Mouse (Mus musculus): Measurements from ENCODE around the gene Tmem79.
A peak's percentile ranks its signal among the peaks of the same experiment; 100 is the strongest.
"Not testable (repeated sequence)": the region's sequence is repeated elsewhere in the genome, so short reads cannot be mapped to it uniquely, and the experiment has no call there.

Gene Tmem79

DNA sequence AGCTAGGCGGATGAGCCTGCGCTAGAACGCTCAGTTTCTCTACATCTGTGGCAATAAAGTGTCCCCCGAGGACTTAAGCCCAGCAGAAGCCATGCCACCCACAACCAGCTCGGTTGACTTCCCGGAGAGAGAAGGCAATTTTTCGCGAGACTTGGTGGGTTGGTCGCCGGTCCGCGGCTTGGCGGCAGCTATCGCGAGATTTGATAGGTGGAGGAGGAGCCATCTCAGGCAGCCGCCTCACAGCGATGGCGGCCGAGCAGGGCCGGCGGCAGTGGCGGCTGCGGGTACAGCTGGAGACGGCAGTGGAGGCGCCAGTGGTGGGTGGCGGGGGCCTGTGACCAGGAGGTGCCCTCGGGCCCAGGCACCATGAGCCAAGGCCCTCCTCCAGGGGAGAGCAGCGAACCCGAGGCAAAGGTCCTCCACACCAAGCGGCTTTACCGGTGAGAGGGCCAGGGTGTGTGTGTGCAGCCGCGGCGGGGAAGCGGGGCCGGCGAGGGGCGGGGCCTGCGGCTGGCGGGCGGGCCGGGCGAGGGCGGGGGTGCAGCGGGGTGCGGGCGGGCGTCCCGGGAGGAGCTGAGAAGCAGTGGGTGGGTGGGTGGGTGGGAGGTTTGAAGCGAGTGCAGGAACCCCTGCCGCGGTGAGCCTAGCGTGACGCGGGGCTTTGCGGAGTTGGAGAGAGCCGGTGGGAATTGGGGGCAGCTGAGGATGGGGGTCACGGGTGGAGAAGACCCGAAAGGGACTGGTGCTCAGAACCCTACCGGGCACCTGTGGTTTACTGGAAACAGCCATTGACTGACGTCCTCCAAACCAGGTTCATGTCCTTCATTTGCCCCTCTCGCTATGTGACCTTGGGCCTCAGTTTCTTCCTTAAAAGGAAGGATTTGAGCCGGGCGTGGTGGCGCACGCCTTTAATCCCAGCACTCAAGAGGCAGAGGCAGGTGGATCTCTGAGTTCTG lies at the start of gene Tmem79, which contains the start of gene Smg5:
Gene Tmem79 (minus strand): TSS at position 91 of the 956 bp plus-strand sequence.
Gene Smg5 (plus strand): TSS at position 203 of the 956 bp plus-strand sequence.
- peak; percentile 98 for DNase-seq (ENCODE audit: low spot score)

DNA sequence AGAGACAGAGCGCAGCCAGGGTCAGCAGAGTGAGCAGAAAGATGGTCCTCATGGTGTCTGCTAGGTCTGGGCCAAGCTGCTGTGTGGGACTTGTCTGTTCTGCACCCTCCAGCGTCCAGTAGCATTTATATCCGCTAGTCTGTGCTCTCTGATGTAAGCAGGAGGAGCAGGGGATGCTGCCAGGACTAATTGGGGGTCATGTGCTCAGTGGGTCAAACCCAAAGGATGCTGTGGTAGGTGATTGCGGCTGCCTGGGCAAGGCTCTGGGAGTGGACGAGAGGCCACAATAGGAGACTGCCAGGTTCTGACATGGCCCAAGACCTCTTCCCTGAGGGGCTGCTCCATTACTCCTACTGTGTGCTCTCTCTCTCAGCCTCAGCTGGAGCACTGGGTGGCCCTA lies 48.4 kb upstream of the Tmem79 start, which contains the start of gene Bglap:
Gene Bglap (minus strand): TSS at position 101 of the 400 bp plus-strand sequence.
- DNase-seq (ENCODE audit: low spot score) = no peak

DNA sequence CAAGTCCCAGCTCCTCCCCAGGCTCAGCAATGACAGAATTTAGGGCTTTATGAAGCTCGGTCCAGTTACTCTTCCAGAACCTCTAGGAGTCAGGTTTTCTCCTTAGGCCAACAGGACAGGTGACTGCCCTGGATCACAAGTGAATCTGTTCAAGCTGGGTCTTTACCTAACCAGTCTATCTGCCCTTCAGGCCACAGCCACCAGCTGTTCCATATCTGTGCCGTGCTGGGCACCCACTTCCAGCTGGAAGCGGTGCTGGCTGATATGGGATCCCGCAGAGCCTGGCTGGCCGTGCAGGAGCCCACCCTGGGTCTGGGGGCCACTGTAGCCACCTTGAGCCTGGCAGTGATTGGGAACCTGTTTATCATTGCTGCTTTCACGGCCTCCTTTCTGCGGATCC lies 46.4 kb upstream of the Tmem79 start:
- DNase-seq (ENCODE audit: low spot score) = not testable (repeated sequence)

DNA sequence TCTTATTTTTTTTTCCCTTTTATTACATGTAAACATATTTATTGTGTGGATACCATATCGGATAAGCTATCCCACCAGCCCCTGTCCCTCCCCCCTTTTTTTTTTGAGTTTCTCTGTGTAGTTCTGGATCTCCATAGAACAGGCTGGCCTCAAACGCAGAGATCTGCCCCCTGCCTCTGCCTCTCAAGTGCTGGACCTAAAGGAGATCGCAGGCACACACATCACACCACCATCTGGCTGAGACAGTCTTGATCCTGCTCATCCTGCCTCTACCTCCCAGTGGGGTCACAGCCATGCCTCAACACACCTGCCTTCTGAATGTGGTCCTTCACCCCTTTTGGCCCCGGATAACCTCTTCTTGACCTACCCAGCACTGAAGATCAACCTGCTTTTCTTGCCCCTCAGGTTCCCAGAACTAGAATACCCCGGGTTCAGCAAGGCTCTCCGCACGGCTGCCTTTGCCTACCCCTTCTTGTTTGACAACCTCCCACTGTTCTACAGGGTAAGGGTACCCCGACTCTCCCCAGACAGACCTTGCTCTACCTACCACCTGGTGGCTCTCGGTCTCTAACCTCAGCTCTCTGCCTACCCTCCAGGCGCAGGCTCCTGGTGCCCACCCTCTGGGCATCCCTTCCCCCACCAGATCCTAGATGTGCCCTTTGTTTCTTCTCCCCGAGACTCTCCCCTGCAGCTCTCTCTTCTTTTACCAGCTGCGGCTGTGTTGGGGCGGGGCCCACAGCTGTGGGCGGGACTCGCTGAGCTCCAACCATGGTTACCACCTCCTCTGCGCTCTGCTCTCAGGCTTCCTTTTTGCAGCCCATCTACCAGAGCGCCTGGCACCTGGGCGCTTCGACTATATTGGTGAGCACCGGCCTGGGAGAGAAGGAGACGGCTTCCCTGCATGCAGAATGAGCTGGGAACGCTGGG lies 45.7 kb upstream of the Tmem79 start:
- not testable (repeated sequence) for DNase-seq (ENCODE audit: low spot score)

DNA sequence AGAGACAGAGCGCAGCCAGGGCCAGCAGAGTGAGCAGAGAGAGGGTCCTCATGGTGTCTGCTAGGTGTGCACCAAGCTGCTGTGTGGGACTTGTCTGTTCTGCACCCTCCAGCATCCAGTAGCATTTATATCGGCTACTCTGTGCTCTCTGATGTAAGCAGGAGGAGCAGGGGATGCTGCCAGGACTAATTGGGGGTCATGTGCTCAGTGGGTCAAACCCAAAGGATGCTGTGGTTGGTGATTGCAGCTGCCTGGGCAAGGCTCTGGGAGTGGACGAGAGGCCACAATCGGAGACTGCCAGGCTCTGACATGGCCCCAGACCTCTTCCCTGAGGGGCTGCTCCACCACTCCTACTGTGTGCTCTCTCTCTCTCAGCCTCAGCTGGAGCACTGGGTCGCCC lies 42.7 kb upstream of the Tmem79 start, which contains the start of gene Bglap2:
Gene Bglap2 (minus strand): TSS at position 101 of the 400 bp plus-strand sequence.
- DNase-seq (ENCODE audit: low spot score) = not testable (repeated sequence)

DNA sequence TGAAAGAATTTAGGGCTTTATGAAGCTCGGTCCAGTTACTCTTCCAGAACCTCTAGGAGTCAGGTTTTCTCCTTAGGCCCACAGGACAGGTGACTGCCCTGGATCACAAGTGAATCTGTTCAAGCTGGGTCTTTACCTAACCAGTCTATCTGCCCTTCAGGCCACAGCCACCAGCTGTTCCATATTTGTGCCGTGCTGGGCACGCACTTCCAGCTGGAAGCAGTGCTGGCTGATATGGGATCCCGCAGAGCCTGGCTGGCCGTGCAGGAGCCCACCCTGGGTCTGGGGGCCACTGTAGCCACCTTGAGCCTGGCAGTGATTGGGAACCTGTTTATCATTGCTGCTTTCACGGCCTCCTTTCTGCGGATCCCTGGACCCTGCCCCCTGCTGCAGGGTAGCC lies 40.7 kb upstream of the Tmem79 start:
- not testable (repeated sequence) for DNase-seq (ENCODE audit: low spot score)

DNA sequence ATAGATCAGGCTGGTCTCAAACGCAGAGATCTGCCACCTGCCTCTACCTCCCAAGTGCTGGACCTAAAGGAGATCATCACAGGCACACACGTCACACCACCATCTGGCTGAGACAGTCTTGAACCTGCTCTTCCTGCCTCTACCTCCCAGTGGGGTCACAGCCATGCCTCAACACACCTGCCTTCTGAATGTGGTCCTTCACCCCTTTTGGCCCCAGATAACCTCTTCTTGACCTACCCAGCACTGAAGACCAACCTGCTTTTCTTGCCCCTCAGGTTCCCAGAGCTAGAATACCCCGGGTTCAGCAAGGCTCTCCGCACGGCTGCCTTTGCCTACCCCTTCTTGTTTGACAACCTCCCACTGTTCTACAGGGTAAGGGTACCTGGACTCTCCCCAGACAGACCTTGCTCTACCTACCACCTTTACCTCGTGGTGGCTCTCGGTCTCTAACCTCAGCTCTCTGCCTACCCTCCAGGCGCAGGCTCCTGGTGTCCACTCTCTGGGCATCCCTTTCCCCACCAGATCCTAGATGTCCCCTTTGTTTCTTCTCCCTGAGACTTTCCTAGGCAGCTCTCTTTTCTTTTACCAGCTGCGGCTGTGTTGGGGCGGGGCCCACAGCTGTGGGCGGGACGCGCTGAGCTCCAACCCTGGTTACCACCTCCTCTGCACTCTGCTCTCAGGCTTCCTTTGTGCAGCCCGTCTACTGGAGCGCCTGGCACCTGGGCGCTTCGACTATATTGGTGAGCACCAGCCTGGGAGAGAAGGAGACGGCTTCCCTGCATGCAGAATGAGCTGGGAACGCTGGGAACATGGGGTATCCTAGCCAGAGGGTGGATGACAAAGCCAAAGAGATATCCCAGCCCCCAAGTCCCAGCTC lies 40.0 kb upstream of the Tmem79 start:
- DNase-seq (ENCODE audit: low spot score) = peak; percentile 28

DNA sequence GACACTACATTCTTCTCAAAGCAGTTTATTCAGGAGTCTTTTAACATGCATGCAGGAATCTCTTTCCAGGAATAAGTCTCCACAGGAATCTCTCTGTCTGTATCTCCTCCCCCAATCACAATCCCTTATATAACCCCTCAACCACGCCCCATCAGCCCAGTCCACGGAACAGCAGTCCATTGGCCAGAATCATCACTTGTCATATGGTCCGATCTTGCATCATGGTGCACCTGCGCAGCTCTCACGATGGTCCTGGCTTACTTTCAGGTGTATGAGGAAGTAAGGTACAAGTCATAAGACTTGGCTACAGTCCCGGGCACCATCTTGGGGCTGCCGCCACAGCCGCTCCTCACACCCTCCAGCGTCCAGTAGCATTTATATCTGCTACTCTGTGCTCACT lies 36.7 kb upstream of the Tmem79 start, which contains the start of gene Bglap3:
Gene Bglap3 (minus strand): TSS at position 101 of the 400 bp plus-strand sequence.
- not testable (repeated sequence) for DNase-seq (ENCODE audit: low spot score)

DNA sequence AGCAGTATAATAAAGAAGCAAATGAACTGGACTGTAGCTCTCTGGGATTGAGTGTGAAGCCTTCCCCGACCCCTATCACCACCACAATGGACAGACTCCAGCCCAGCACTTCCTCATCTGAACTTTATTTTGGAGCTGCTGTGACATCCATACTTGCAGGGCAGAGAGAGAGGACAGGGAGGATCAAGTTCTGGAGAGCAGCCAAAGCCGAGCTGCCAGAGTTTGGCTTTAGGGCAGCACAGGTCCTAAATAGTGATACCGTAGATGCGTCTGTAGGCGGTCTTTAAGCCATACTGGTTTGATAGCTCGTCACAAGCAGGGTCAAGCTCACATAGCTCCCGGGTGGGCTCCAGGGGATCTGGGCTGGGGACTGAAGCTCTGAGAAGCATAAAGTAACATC lies 32.6 kb upstream of the Tmem79 start:
- DNase-seq (ENCODE audit: low spot score) = not testable (repeated sequence)

DNA sequence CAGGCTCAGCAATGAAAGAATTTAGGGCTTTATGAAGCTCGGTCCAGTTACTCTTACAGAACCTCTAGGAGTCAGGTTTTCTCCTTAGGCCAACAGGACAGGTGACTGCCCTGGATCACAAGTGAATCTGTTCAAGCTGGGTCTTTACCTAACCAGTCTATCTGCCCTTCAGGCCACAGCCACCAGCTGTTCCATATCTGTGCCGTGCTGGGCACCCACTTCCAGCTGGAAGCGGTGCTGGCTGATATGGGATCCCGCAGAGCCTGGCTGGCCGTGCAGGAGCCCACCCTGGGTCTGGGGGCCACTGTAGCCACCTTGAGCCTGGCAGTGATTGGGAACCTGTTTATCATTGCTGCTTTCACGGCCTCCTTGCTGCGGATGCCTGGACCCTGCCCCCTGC lies 31.6 kb upstream of the Tmem79 start:
- DNase-seq (ENCODE audit: low spot score) = not testable (repeated sequence)

DNA sequence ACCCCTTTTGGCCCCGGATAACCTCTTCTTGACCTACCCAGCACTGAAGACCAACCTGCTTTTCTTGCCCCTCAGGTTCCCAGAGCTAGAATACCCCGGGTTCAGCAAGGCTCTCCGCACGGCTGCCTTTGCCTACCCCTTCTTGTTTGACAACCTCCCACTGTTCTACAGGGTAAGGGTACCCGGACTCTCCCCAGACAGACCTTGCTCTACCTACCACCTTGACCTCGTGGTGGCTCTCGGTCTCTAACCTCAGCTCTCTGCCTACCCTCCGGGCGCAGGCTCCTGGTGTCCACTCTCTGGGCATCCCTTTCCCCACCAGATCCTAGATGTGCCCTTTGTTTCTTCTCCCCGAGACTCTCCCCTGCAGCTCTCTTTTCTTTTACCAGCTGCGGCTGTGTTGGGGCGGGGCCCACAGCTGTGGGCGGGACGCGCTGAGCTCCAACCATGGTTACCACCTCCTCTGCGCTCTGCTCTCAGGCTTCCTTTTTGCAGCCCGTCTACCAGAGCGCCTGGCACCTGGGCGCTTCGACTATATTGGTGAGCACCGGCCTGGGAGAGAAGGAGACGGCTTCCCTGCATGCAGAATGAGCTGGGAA lies 31.0 kb upstream of the Tmem79 start:
- DNase-seq (ENCODE audit: low spot score) = not testable (repeated sequence)

DNA sequence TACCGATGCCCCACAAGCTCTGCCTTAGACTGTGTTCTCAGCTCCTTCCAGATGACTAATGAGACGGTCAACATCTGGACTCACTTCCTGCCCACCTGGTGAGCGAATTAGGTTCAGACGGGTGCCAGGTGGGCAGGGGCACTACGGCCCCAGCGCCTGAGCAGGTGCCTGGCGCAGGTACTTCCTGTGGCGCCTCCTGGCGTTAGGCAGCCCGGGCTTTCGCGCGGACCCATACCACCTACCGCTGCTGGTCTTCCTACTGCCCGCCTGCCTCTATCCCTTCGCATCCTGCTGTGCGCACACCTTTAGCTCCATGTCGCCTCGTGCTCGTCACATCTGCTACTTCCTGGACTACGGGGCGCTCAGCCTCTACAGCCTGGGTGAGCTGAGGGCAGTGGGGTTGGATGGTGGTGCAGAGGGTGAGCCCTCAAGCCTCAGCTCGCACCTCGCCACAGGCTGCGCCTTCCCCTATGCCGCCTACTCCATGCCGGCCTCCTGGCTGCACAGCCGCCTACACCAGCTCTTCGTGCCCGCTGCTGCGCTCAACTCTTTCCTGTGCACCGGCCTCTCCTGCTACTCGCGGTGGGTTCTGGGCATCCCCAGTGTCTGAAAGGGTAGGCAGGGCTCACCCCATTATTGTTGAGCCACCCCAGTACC lies 29.9 kb upstream of the Tmem79 start:
- DNase-seq (ENCODE audit: low spot score) = no peak

DNA sequence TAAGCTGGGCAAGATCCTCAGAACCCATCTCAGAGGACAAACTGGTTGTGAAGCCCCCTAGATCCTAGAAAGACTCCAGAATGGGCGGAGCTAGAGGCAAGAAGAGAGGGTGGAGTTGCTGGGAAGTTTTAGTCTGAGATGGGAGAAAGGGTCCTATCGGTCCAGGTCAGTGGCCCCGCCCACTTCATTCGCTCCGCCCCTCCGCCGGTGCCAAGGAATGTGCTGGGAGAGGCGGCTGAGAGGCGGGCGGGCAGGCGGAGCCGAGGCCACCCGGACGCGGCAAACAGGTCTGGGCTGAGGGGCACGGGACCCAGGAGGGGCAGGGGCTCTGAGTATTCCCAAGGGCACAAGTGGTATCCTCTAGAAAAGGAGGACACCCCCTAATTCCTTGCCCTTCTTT lies 28.4 kb upstream of the Tmem79 start, which contains the start of gene Paqr6:
Gene Paqr6 (plus strand): TSS at position 248 of the 400 bp plus-strand sequence.
- peak; percentile 51 for DNase-seq (ENCODE audit: low spot score)

DNA sequence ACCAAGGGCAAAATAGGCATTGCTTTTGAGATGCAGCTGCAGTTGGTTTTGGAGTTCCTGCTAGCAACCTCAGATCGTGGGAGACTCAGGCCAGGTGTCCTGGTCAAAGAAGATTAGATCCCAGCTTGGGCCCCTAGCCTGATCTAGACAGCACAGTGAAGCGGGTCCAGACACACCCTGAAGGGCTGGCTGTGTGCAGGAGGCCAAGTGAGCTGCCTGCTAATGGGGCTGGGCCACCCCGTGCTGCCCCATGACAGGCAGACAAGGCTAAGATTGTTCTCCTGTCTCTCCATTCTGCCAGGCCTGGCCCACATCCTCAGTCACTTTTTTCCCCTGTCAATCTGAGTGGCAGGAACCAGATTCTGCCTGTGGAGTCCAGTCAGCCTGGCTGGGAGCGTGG lies 27.8 kb upstream of the Tmem79 start:
- no peak for DNase-seq (ENCODE audit: low spot score)

DNA sequence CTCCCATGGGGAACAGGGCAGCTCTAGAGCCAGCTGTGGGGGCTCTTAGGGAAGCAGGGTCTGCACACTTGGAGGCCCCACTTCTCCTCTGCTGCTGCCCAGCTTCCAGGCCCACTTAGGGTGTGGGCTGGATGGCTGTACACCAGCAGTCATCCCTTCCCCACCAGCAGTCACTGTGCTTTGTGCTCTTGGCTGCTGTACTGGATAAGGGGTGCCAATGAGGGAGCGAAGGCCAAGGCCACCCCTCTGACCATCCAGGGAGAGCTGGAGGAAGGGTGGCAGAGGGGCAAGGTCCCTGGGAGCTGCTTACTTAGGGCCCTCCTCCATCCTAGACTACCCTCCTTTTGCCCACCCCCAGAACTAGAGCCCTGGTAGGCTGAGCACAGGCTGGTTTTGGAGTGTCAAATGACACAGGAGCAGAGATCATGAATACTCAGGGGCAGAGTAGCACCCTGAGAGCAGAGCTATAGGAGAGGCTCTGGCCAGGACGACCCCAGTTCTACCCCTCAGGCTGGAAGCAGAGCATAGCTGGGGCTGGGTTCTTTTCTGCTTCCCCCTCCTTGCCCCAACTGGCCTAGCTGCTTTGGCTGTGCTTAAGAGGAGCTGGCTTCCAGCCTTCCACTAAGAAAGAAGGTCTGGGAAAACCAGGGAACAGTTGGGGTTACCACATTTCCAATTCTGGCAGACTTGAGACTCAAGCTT lies 25.8 kb upstream of the Tmem79 start:
- DNase-seq (ENCODE audit: low spot score) = no peak

DNA sequence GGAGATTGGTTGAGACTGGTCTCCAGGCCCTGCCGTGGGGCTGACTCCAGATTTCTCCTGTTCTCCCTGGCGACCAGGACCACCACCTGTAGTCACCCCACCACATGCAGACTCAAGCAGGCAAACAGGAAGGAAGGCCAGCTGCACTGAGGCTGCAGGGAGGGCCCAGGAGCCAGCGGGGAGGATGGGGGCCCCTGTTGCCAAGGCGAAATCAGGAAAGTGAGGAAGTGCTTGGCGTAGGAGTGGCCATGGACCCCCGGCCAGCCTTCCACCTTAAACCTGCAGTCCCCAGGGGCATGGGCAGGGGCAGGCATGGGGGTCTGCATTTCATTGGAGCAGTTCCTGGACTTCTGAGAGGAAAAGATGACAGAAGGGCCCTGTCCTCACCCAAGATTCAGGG lies 25.1 kb upstream of the Tmem79 start:
- no peak for DNase-seq (ENCODE audit: low spot score)

DNA sequence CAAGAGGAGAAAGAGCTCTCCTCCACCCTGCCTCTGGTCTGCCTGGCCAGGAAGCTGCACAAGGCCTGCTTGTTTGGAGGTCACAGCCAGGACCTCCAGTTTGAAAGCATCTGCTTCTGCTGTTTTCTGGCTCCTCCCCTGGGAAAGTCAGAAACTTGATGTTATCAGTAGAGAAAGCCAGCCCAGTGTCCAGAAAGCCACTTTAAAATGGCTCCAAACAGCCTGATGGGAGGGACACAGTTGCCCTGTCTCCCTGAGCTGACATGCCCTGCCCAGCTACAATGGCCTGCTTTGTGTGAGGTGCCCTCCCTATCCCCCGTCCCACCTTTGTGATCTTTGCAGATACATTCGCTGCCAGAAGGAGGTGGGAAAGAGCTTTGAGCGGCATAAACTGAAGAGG lies 24.0 kb upstream of the Tmem79 start:
- DNase-seq (ENCODE audit: low spot score) = no peak

DNA sequence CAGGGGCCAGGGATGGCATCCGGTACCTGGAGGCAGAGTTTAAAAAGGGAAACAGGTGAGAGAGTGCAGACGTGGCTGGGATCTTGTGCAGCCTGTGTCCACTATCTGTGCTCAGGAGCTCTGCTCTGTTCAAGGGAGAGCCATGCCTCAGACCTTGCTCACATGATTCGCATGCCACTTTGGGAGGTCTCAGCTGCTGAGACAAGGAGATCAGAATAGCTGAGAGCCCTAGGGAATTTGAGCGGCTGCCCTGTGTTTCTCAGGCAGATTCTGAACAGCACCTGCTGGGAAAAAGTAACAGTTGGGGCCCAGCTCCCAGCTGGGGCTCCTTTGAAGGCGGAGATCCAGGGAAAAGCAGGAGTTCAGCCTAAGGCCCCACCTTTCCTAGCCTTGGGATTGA lies 23.6 kb upstream of the Tmem79 start:
- DNase-seq (ENCODE audit: low spot score) = no peak

DNA sequence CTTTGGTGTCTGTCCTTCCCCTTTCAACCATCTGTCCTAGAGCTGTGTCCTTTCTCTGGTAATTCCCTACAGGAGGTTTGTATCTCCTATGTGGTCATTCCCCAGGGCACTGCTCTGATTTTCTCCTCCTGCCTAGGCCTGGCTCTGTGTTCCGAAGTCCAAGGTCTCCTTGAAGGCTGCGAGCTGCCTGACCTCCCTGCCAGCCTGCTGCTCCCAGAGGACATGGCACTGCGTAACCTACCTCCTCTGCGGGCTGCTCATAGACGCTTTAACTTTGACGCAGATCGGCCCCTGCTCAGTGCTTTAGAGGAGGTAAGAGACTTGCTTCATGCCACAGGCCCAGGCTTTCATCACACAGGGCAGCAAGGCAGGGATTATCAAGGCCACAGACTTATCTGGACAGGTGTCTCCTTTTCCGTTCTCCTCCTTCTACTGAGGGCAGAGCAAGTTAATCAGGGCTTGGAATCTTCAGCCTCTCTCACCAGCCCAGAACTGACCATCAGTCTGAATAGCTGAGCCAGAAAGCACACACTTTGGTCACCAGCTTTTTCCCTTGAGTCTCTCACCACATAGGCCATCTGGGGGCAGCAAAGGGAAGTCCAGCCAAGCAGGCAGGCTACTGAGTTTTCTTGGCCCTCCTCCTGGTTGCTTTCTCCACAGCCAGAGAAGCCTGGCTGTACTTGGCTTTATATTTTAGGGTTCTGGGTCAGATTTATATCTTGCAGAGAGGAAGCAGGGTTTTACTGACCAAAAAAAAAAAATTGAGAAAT lies 18.6 kb upstream of the Tmem79 start:
- DNase-seq (ENCODE audit: low spot score) = no peak
